Mouse (Mus musculus) spleen, adult 2 months (tissue): ENCODE results near the gene Ssc5d.

ENCODE experiments used
- CTCF ChIP-seq: fragments of 200-500 bp; IDR thresholded peaks from 2 replicates; pipeline ENCODE4 v1.5.1; 2011; ENCODE audit warnings: mild to moderate bottlenecking, inconsistent platforms; ENCODE audit not compliant: insufficient read depth, insufficient read length, insufficient replicate concordance; ENCODE audit errors: extremely low read depth
- POLR2A ChIP-seq: fragments of 200-500 bp; IDR thresholded peaks from 2 replicates; pipeline ENCODE4 v1.6.1; 2011; ENCODE audit warnings: low read depth, low read length, inconsistent platforms

DNA sequence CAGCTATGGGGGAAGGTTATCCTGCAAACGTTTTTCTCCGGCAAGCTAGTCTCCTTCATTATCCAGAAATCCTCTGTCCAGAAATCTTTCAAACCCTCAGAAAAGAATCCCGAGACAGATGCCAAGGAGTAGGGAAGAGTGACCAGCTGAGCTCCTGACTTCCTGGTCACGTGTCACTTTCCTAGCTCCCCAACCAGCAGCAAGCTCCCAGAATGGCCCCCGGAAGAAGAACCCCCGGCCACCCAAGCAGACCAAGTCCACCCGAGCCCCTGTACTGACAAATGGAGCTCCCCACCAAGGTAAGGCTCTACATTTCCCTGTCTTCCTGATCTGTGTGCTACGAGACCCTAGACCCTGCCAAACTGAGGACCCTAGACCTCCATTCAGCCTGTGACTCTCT lies 2.1 kb downstream of the Ssc5d start:
- TF ChIP-seq CTCF (no peak), POLR2A (no peak)
